Mouse (Mus musculus): ENCODE measurements at regions not wholly inside any gene's neighbourhood (a gene's known extent, or its start where the extent isn't known, plus 50 kb on each side); places are given as distances from the start of the nearest gene placed in this dataset.
A peak's percentile ranks its signal among the peaks of the same experiment; 100 is the strongest.
"Not testable (repeated sequence)": the region's sequence is repeated elsewhere in the genome, so short reads cannot be mapped to it uniquely, and the experiment has no call there.

DNA sequence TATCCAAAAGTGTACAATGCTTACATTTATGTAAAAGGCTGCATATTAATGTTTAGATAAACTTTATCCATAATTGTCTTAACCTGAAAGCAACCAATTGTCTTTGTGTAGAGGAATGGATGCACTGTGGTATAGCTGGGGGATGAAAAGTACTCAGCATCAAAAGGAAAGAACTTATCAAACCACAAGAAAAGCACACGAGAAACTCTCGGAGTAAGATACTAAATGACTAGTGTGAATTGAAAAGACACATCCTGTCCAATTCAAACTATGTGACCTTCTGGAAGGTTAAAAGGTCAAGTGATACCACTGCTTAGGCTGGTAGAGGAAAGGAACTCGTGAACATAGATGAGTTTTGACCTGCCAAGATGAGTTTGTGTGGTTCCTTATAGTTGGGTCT lies 192.2 kb upstream of the Tbl1xr1 start:
- no peak for DNase-seq (ENCODE audit: low spot score)

DNA sequence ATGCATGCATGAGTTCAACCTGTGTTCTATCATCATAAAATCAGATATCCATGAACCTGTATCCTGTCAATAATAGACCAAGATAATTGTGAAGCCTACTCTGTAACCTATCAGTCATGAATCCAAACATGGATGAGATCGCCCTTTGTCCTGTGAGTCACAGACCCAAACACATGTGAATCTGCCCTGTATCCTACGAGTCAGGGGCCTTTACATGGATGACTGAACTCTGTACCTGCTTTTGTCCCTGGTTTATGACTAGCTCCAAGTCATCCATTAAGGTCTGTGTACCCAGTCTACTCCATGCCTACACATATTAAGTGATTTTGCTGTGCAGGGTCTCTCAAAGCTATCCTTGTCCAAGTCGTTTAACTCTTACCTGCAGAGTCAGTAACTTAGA lies 187.7 kb upstream of the Tbl1xr1 start:
- no peak for DNase-seq (ENCODE audit: low spot score)

DNA sequence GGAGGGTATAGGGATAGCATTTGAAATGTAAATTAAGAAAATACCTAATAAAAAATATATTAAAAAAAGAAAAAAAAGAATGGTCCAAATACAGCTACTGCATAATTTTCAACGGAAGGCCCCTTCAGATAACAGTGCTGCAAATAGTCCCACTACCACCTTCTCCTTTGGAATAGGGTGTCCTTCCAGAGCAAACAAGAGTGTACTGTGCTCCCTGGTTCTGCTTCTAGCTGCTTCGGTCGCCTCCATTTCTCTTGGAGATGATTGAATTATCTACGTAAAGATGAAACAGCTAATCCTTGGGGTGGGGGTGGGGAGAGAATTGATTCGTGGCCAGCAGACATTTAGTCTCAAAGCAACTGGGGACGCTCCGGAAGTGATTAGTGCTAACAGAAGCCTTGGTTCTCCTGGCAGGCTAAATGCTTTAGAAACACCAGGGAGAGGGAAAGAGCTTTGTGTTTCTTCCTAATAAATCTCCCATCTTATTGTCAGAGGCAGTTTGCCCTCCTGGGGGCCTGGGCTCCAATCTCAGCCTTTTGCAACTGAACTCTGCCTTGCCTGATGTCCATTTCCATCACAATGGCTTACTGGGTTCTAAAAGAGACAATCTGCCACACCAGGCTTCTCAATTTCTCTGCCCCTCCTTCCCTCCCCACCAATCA lies 184.5 kb upstream of the Tbl1xr1 start:
- no peak for DNase-seq (ENCODE audit: low spot score)

DNA sequence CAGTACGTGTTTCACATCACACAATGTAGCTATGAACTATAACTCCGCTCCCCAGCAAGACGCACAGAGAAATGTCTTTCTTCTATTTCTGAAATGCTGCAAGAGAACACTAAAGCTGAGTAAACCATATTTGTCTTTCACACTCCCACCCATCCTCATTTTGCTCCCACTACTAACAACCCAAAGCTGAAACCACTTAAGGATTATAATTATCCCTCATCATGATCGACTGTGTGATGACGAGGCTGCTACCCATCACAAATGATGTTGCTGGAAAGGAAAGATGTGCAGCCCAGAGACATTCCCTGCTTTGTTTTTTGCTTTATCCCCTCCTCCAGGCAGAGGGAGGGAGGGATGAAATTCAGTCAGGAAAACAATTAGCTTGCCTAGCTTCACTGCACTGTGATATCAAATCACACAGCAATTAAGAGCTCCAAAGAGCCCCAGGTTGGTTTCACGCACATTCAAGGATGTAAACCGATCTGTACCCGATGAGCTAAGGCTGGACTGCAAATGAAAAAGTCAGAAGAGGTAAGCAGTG lies 183.5 kb upstream of the Tbl1xr1 start:
- DNase-seq (ENCODE audit: low spot score), result no peak

DNA sequence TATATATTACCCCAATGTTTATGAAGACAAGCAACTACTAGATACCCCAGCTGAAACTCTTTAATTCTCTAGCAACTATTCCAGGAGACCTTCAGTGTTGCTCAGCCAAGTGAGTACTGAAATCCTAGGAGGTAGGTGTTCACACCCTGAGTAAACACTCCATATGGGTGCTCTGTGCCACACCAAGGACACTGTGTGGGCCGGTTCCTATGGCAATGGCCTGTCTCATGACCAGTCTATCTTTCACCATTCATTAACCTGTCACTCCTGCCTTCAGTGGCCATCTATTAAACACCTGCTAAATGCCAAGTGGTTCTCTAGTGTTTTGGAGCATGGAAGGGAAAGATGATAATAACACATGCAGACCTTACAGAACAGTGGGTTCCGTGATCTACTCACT lies 180.9 kb upstream of the Tbl1xr1 start:
- DNase-seq (ENCODE audit: low spot score), result no peak

DNA sequence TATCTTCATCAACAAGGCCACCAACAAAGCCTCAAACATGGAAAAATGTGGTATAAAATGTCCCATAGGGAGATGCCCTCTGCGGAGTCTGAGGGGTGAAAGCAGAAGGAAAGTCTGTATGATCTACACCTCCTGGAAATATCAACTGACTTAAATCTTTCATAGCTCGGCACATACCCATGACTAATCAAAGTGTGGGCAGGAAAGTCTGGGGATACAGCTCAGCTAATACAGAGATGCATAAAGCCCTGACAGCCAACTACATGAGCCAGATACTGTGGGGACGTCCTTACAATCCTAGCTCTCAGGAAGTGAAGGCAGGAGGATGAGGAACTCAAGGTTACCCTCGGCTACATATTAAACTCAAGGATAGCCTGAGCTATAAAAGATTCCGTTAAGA lies 178.2 kb upstream of the Tbl1xr1 start:
- DNase-seq (ENCODE audit: low spot score), result no peak

DNA sequence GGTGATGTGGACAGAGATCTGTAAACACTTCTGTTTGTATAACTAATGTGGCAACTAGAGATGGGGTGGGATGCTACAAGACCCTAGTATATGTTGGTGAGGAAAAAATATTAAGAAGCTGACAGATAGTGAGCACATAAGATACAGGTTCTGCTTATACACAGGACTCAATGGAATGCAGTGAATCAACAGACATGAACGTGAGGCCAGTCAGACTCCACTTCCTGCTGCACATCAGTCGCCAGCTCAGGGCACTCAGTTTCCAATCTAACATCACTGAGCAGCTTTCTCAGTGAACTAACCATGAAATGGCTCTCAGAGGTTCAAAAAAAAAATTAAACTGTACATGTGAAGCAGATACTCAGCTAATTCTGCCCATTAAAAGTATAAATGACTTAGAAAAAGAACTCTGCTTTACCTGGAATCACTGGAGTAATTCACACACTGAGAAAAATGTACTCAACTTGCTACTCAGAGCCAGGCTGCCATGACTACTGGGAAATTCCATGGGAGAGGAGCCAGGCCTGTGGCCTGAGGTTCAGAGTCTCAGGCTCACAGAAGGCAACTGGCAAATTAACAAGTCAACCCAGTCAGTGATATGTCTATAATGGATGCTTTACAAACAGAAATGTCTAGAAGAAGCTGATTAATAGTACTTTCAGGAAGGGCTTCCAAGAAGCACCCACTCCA lies 170.9 kb upstream of the Tbl1xr1 start:
- no peak for DNase-seq (ENCODE audit: low spot score)

DNA sequence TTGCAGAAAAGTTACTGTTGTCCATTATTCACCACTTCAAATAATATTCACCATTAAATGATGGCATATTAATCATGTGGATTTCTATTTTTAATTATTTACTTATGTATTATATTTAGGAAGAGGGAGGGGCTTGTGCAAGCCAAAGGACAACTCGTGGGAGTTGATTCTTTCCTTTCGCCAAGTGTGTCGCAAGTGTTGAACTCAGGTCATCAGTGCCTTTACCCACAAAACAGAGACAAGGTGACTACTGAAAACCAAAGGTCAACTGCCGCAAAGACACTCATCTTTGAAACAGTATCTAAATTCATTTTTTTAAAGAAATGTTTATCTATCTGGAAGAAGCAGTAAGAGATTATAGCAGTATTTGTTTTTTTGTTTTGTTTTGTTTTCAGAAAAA lies 167.6 kb upstream of the Tbl1xr1 start:
- no peak for DNase-seq (ENCODE audit: low spot score)

DNA sequence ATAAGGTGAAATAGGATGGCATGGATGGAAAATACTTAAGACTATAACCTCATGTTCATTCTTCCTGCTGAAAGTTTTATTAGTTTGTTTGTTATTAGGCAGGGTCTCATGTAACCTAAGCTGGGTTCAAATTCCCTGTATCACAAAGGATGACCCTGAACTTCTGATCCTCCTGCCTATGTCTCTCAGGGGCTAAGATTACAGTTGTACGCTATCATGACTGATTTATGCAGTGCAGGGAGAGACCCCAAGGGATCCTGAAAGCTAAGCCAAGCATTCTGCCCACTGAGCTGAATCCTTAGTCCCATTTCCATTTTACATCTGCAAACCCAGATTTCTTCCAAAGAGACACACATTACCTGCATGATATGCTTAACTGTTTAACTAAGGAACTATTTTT lies 166.4 kb upstream of the Tbl1xr1 start:
- DNase-seq (ENCODE audit: low spot score), result no peak

DNA sequence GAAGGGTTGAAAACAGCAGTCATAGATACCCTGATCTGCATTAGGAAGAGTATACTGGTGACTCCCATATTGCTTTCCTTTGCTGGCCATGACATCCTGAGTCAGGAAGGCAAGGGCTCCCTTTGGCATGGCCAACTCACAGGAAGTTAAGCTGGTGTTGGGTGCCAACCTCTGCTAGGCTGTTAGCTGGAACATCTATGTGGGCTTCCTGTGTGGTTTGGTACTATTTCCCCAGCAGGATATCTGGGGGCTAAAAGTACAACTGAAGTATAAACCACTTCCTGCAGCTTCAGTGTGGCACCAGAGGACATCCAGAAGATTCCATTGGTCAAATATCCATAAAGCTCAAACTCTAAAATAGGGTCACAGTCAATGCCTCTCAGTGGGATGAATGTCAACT lies 165.4 kb upstream of the Tbl1xr1 start:
- DNase-seq (ENCODE audit: low spot score), result no peak

DNA sequence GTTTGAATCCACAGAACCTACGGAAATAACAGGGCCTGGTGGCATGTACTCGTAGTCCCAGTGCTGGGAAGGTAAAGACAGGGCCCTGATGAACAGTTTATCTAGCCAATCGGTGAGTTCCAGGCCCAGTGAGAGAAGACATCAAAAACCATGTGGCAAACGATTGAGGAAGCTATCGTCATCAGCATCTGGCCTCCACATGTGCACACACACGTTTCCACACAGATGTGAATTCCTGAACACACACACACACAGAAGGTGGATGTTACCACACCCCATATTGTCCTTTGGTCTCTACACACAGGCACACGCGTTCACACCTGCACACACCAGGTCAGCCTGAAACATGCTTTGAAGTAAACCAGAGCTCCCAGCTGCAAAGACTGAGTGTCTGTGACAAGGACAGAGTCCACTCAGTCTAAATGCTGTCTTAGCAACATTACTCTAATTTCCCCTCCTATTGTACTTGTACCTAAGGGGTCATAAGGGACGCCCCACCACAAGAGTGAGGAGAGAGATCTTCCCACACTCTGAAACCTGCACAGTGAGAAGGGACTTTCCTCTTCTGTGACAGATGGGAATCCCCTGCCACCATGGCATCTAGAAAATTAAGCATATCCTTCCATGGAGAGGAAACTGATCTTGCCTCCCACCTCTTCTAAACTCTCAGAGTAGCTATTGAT lies 159.1 kb upstream of the Tbl1xr1 start:
- no peak for DNase-seq (ENCODE audit: low spot score)

DNA sequence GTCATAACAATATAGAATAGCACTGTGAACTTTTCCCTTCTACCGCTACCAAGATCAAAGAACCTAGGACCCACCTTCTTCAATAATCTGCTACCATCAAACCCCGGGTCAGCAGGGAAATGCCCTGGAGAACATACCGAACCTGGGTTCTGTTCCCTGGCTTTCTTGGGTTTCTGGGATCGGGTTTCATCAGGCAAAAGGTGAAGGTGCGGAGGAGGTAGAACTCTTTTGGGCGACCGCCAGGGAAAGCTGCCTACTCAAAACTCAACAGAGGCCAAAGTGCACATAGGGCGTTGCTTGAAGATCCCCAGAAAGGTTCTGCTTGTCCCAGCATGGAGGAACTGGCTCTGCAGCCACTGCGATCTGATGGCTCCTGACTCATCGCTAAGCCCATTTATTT lies 158.0 kb upstream of the Tbl1xr1 start:
- peak; percentile 12 for DNase-seq (ENCODE audit: low spot score)

DNA sequence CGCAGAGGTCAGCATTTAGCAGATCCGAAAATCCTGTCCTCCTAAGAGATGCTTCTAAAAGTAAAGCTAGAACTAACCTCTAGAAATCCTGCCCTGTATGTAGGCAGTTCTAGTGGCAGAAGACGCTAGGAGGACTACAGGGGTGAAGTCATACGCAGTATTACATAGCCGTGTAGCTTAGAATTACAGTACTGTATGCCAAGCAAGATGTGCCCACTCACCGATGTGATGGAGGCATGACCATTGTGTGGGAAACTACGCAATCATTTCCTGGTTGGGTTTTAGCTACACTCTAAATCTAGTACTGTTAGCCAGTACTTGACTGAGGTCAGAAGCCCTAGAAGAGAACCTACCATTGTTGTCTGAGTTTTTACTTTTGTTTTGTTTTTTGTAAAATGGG lies 156.5 kb upstream of the Tbl1xr1 start:
- DNase-seq (ENCODE audit: low spot score), result no peak

DNA sequence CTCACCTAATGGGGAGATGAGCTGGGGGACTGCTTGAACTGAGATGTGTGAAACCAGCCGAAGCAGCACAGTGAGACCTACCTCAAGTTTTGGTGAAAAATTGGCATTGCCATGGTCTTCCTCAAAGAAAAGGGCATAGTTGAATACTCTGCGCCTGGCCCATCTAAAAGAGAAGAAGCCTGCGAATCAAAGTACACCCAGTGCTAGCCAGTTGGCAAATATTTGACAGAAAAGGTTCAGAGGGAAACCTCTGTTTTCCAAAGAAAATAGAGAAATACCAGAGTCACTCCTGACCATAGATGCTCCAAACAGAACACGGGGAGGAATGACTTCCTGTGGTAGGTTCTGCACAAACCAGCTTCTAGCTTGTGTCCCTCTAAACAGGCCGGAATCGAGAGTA lies 144.5 kb upstream of the Tbl1xr1 start:
- no peak for DNase-seq (ENCODE audit: low spot score)

DNA sequence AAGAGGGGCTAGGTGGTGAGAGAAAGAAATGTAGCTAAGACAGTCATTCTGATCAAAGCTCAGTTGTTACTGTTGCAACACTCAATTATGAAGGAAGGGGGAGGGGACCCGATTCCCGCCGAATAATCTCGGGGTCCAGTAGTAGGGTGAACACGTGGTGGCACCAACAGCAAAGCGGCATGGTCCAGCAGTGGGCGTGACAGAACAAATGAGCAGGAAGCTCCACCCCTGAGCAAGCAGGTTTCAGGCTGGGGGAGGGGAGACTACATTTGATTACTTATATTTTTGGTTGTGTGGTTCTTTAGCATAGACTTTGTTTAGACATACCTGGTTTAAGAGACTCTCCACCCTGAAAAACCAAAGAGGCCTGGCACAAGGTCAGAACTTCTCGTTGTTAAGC lies 143.8 kb upstream of the Tbl1xr1 start:
- DNase-seq (ENCODE audit: low spot score), result not testable (repeated sequence)

DNA sequence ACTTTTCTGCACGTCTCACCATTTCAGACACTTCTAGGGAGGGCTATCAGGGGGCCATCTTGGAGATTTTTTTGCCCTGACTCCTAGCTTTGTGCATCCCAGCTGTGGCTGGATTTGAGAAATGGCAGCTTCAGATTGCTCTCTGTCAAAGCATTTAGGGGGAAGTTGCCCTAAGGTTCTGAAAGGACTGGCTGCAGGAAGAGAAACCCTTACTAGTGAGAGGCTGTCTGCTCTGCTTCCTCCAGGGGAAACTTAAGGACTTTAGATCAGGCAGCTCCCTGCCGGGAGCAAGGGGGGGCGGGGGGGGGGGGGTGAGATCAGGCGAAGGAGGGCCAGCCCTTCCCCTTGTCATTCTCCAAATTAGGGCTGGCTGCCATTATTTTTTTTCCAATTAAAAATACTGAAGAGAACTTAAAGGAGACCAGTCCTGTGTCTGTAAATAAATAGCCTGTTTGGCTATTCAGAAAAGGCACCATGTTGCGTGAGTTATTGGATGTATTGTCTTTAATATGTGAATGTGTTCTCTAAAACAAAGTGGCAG lies 141.7 kb upstream of the Tbl1xr1 start:
- no peak for DNase-seq (ENCODE audit: low spot score)

DNA sequence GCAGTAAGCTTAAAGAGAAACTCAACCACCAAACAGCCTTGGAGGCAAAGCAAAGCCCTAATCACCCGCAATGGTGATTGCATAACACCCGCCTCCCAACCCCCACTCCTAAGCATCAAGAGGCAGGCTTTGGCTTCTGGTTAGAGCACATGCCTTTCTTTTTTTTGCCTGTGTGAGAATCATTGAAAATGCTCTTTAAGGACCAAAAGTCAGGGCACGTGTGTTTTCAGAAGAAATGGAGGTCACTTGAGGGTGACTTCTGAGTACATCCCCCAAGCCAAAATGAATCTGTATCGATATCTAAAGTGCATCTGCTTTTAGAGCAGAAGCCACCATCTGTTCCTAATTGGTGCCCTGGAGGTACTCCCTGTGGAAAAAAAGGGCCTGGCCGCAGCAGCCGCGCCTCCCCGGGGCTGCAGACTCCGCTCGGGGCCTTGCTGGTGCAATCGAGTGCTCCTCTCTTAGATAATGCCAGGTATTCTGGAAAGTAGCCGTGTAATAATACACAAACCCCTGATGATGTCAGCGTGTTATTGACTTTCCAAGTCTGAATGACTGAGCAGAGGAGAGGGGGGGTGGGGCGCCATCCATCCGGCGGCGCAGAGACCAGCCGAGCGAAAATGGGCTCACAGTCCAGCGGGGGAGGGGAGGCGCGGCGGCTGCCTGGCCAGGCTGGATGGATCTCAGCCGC lies 140.7 kb upstream of the Tbl1xr1 start:
- peak; percentile 95 for DNase-seq (ENCODE audit: low spot score)

DNA sequence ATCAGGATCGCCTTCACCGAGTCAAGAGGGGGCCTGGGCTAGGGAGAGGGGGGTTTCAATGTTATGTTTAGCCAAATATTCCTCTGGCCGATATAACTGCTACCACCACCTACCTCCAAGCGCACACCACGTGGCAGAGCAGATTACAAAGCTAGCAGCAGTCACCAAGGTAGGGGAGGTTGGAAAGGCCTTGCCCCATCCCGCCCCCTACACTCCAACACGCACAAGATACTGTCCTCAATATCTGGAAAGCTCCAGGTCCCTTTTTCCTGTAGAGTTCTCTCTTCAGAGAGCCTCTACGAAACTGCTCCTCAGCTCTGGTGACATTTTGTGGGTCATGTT lies 140.2 kb upstream of the Tbl1xr1 start:
- no peak for DNase-seq (ENCODE audit: low spot score)

DNA sequence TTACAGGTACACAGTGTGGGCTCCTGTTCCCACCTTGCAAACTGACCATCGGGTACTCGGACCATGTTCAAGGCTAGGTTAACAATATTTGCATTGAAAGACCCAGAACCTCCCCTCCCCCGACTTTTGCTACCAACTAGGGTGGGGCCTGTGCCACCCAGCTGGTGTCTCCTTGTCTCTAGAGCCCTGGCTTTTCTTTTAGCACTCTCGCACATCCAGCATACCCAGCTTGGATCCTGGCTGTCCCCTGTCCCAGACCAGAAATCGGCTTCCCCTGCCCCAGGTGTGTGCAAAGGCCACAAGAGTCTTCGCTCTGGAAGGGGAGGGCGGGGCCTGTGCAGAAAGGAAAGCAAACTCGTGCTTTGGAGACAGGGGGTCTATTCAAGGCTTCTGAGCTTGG lies 139.8 kb upstream of the Tbl1xr1 start:
- no peak for DNase-seq (ENCODE audit: low spot score)

DNA sequence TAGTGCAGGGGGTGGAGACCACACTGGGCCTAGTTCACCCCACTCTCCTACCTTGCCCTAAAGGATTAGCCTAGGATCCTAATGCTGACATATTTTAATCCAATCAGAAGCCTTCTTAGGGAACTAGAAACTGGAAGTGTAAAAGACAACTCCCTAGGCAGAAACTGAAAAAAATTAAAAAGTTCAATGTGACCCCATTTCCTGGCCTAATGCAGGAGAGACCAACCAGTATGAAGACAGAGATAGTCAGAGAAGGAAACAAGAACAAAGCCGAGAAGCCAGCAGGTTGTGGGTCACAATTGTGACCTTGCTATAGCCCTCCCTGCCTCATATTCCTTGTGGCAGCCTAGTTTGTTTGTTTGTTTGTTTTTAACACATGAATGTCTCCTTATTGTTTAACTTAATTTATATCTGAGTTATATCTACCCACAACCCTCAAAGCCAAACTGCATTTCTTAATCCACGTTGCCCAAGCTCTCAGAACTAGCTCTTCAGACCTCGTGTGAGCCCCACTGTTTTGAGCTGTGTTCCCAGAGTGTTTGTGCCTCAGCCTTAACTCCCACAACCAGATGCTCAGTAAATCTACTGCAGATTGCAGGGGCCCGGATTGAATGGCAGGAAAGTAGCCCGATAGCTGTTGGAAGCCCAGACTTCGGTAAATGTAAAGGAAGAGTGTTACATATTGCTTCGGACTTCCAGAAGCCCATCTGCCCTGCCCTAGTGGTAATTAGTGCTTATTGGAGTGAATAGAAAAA lies 139.0 kb upstream of the Tbl1xr1 start:
- DNase-seq (ENCODE audit: low spot score), result no peak

DNA sequence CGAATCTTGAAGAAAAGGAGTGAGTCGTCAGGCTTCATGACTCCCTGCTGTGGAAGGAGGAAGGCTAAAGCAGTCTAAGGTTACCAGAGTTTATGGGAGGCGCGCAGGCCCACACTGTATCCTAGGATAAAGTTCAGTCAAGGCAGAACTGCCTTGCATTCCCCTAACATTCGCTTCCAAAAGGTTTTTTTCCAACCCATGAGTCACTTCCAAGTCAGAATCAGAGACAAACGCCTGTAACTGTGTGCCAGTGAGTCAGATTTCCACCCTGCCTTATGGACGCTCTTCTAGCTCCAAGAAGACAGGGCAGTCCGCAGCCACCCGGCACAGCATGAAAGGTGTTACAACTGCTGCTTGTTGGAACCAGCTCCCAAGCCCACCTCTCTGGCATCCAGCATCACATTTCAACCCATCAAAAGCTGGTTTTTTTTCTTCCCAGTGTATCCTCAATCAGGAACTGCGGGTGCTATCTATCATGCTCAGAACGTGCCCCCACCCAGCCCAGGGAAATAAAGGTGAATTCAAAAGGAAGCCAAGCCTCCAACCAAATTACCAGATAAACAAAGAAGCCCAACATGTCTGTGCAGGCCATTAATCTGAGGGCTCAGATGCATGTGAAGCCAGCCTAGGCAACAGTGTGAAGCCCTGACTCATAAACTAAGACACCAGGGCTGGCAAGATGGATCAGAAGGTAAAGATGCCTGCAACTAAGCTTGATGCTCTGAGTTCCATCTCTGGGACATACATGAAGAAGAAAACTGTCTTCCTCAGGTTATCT lies 138.2 kb upstream of the Tbl1xr1 start:
- peak; percentile 56 for DNase-seq (ENCODE audit: low spot score)
